Mouse (Mus musculus) bone marrow, adult 2 months (tissue): ENCODE data around the gene Dlgap1.

Experiments used
- CTCF ChIP-seq: fragments of 200-500 bp; IDR thresholded peaks from 2 replicates; pipeline ENCODE4 v1.5.1; 2011; ENCODE audit warnings: low read length, control low read depth; ENCODE audit not compliant: control insufficient read depth, insufficient read depth
- POLR2A ChIP-seq: fragments of 200-500 bp; IDR thresholded peaks from 2 replicates; pipeline ENCODE4 v1.6.1; 2011; ENCODE audit warnings: low read depth, mild to moderate bottlenecking, control low read depth, low read length, borderline replicate concordance; ENCODE audit not compliant: control insufficient read depth

DNA sequence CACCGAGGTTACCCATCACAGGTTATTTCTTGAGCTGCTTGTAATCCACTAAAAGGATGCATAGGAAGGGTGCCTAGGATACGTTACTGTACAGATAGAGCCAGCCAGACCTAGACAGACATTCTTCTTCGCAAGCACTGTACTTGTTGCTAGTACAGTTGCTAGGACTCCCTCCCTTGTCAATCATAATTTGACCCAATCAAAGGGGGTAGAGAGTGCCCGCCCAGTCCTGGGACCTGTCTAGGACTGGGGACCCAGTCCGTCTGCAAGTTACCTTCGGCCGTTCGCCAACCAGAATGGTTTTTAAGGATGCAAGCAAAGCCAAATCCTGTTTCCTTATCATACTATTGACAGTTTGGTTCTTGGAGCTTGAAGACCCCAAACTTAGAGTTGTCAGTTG is 895.2 kb downstream of the Dlgap1 start:
- TF ChIP-seq POLR2A (no peak), CTCF (no peak)
